Mouse (Mus musculus): ENCODE results near the gene Pla2g2e. TPM values are rescaled to one million over a fixed set of nuclear protein-coding genes. Genes with fewer than 3 reads are reported as not detected.

Pla2g2e gene
- polyA plus RNA-seq, 1 experiment: not detected

DNA sequence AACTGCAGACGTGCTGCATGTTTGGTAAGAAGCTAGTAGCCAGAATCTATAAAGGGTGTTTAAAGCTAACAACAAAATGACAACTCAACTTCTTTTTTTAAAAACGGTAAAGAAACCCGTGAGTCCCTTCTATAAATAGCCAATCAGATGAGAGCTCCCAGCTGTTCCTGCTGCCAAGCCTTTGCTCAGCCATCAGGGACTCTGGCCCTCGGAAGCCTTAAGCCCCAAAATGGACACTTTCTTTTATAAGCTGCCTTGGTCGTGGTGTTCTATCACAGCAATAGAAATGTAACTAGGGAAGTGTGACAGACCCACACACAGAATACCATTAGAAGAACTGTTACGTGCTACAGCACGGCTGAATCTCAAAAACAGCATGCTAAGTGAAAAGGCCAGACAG is 21.6 kb downstream of the Pla2g2e start:
- Histone ChIP-seq H3K9me3 (ENCODE audit: control insufficient read depth, low read length) (no peaks in the 10 kb centered on the region), H3K4me3 (replicated peaks) (no peak overlapping the region), H3K36me3 (ENCODE audit: control insufficient read depth) (peaks cover 40% of the 10 kb centered on the region), H3K27me3 (ENCODE audit: control insufficient read depth) (no peaks in the 10 kb centered on the region), H3K4me1 (ENCODE audit: control insufficient read depth) (no peaks in the 10 kb centered on the region)
- no peak for TF ChIP-seq GATA1 (IDR thresholded peaks at IDR 0.05; ENCODE audit: low read length)
- no peak for TF ChIP-seq TAL1 (IDR thresholded peaks at IDR 0.05; ENCODE audit: low read length)

DNA sequence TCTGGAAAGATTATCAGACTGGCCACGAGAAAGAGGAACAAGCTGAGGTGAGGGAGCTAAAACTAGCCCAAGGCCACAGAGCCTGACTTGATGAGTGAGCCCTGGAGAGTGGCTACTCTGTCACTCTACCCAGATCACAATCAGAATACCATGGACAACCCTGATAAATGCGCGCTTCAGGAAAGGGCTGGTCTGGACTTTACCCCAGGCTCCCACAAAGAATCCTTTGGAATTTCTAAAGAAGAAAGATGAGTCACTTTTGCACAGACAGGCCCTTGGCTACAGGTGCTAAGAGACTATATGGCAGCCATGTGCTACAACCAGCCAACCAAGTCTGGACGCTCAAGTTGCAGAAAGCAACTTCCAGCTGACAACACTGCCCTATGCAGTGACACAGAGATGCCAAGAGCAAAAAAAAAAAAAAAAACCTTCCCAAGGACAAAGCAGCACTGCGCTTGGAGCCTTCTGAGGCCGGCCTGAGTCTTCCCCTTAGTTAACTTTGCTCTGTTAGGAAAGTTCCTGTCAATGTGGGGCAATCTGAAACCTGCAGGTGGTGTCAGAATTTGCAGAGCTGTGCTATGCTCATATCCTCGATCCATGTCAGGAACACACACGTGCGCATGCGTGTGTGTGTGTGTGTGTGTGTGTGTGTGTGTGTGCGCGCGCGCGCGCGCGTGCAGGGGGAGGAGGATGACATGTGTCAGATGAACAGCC is 28.0 kb downstream of the Pla2g2e start:
- no peaks in the 10 kb centered on the region for H3K27me3 ChIP-seq (ENCODE audit: control insufficient read depth)
- no peaks in the 10 kb centered on the region for H3K9me3 ChIP-seq (ENCODE audit: control insufficient read depth, low read length)
- peaks cover 8% of the 10 kb centered on the region for H3K4me1 ChIP-seq (ENCODE audit: control insufficient read depth)
- H3K4me3 ChIP-seq (replicated peaks): no peak overlapping the region
- no peak for TF ChIP-seq TAL1 (IDR thresholded peaks at IDR 0.05; ENCODE audit: low read length)
- no peak for TF ChIP-seq GATA1 (IDR thresholded peaks at IDR 0.05; ENCODE audit: low read length)
- peaks cover 36% of the 10 kb centered on the region for H3K36me3 ChIP-seq (ENCODE audit: control insufficient read depth)

DNA sequence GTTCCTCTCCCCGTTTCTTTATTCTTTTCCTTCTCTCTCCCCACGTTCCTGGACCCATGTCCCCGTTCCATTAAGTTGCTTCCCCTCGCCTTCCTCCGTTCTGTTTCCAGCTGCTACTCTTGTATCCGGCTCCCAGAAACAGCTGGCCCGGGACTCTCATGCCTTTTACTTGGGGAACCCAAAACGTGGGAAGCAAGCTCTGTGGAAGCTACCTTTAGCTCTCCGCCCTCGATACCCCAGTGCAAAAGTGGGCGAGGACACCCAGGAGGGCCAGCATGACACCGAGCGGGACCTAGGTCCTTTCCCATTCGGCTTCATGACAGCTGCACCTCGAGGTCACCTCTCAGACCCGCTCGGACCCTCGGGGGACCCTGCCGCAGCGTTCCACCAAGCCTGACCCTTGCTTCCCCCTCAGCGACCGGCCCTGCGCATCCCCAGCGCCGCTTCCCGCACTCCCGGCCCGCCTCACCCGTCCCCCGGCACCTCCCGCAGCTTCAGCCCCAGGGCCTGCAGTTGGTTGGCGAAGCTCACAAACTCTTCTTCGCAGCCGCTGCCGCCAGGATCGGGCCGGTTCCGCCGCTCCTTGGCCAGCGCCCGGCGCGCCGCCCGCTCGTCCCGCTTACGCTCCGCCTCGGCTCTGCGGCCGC is 35.5 kb downstream of the Pla2g2e start:
- H3K4me1 ChIP-seq (ENCODE audit: control insufficient read depth): peaks cover 25% of the 10 kb centered on the region
- peak overlapping the region; percentile 80 for H3K4me3 ChIP-seq (replicated peaks)
- peaks cover 4% of the 10 kb centered on the region for H3K36me3 ChIP-seq (ENCODE audit: control insufficient read depth)
- peaks cover 3% of the 10 kb centered on the region; the same call in 1 of the 2 replicates for H3K9me3 ChIP-seq (ENCODE audit: control insufficient read depth, low read length)
- H3K27me3 ChIP-seq (ENCODE audit: control insufficient read depth): peaks cover 14% of the 10 kb centered on the region
- TF ChIP-seq TAL1 (IDR thresholded peaks at IDR 0.05; ENCODE audit: low read length): no peak
- TF ChIP-seq GATA1 (IDR thresholded peaks at IDR 0.05; ENCODE audit: low read length): no peak

DNA sequence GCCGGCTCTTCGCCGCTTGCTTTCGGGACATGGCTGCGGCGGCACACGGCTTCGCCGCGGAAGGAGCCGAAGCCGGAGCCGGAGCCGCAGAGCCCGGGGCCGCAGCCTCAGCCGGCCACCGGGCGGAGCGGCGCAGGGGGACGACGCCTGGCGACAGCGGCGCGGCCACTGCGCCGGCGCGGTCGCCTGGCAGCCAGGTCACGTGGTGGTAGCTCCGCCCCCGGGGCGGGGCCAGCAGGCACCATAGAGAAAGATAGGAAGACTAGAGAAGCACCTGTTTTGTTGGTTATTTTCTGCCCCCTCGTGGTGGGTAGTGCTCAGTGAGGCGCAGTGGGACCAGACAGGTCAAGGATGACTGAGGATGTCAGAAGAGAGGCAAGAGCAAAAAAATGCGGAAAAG is 36.1 kb downstream of the Pla2g2e start, which contains the start of gene Otud3:
TSS of gene Otud3 (minus strand) at position 149 of the 400 bp plus-strand sequence.
- peak within 1 kb of the TSS; percentile 80 for H3K4me3 ChIP-seq (replicated peaks)
- H3K9me3 ChIP-seq (ENCODE audit: control insufficient read depth, low read length): peaks cover 3% of the 10 kb centered on the region; the same call in 1 of the 2 replicates
- peaks cover 25% of the 10 kb centered on the region for H3K4me1 ChIP-seq (ENCODE audit: control insufficient read depth)
- peaks cover 14% of the 10 kb centered on the region for H3K27me3 ChIP-seq (ENCODE audit: control insufficient read depth)
- peaks cover 3% of the 10 kb centered on the region for H3K36me3 ChIP-seq (ENCODE audit: control insufficient read depth)
- TF ChIP-seq GATA1 (IDR thresholded peaks at IDR 0.05; ENCODE audit: low read length): no peak
- TF ChIP-seq TAL1 (IDR thresholded peaks at IDR 0.05; ENCODE audit: low read length): no peak

DNA sequence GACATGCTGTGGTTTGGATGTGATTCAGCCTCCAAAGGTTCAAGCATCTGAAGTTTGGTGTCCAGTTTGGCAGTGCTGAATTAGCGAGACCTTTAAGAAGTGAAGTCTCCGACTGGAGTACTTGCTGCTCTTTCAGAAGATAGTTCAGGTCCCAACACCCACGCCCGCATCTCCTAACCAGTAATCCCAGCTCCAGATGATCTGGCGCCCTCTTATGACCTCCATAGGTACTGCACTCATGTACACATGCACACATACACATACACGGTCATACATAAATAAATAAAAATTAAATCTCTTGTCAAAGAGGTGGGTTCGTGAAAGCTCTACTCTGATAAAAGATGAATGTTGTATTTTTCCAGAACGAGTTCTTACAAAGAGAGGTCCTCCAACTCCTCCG is 39.5 kb downstream of the Pla2g2e start:
- Histone ChIP-seq H3K4me3 (replicated peaks) (no peak overlapping the region), H3K27me3 (ENCODE audit: control insufficient read depth) (peaks cover 17% of the 10 kb centered on the region), H3K4me1 (ENCODE audit: control insufficient read depth) (peaks cover 18% of the 10 kb centered on the region), H3K9me3 (ENCODE audit: control insufficient read depth, low read length) (peaks cover 3% of the 10 kb centered on the region; the same call in 1 of the 2 replicates), H3K36me3 (ENCODE audit: control insufficient read depth) (no peaks in the 10 kb centered on the region)
- TF ChIP-seq TAL1 (IDR thresholded peaks at IDR 0.05; ENCODE audit: low read length) (no peak), GATA1 (IDR thresholded peaks at IDR 0.05; ENCODE audit: low read length) (no peak)

DNA sequence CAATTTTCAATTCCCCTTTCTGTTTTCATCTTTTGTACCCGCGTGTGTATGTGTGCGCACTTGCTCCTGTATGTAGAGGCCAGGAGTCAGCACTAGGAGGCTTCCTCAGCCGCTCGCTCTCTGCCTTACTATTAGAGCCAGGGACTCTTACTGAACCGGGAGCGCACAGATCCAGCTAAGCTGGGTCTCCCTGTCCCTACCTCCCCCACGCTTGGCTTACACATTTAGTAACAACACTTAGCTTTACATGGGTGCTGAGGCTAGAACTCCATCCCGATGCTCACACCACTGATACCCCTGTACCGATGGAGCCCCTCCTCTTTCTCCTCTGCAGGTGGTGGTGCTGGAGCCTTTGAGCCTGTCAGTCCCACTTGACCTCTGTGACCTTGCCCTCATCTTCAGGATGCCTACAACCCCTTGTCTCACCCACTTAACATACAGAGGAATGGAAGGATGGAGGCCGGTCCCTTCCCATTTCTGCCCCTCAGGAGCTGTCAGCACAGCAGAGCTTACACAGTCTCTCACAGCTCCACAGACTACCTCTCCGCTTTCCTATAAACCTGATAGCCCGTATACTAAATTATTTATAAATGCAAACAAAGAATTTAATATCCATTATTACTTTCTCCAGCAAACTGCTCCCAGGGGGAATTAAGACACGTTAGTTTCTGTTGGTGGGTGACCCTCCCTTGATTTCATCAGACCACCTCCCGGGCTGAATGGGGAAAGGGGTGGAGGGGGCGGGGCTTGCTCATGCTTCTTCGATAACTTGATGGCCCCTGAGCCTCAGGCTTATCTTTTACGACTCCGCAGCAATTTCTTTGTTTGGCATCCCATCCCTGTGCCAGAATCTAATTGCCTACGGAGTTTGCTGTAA is 43.8 kb downstream of the Pla2g2e start:
- no peak for TF ChIP-seq TAL1 (IDR thresholded peaks at IDR 0.05; ENCODE audit: low read length)
- TF ChIP-seq GATA1 (IDR thresholded peaks at IDR 0.05; ENCODE audit: low read length): no peak
- H3K4me1 ChIP-seq (ENCODE audit: control insufficient read depth): peaks cover 4% of the 10 kb centered on the region
- peaks cover 5% of the 10 kb centered on the region for H3K27me3 ChIP-seq (ENCODE audit: control insufficient read depth)
- H3K36me3 ChIP-seq (ENCODE audit: control insufficient read depth): no peaks in the 10 kb centered on the region
- peaks cover 3% of the 10 kb centered on the region; the same call in 1 of the 2 replicates for H3K9me3 ChIP-seq (ENCODE audit: control insufficient read depth, low read length)
- H3K4me3 ChIP-seq (replicated peaks): no peak overlapping the region

DNA sequence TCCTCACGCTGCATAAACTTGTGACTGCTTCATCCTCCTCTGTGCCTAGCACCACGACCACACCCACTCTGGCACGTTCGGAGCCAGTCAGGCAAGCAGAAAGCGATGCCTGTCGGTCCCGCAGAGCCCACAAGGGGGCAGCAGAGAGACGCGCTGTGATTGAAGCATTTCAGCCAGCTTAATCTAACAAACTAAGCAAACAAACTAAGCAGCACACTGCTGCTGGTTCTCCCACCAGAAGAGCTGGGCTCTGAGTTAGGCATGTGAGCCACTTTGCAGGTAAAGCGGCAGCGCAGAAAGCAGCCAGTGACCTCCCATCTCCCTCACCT is 44.4 kb downstream of the Pla2g2e start:
- H3K27me3 ChIP-seq (ENCODE audit: control insufficient read depth): peaks cover 5% of the 10 kb centered on the region
- H3K9me3 ChIP-seq (ENCODE audit: control insufficient read depth, low read length): peaks cover 2% of the 10 kb centered on the region; the same call in 1 of the 2 replicates
- no peak overlapping the region for H3K4me3 ChIP-seq (replicated peaks)
- TF ChIP-seq TAL1 (IDR thresholded peaks at IDR 0.05; ENCODE audit: low read length) (no peak), GATA1 (IDR thresholded peaks at IDR 0.05; ENCODE audit: low read length) (no peak)
- peaks cover 4% of the 10 kb centered on the region for H3K4me1 ChIP-seq (ENCODE audit: control insufficient read depth)
- H3K36me3 ChIP-seq (ENCODE audit: control insufficient read depth): no peaks in the 10 kb centered on the region

DNA sequence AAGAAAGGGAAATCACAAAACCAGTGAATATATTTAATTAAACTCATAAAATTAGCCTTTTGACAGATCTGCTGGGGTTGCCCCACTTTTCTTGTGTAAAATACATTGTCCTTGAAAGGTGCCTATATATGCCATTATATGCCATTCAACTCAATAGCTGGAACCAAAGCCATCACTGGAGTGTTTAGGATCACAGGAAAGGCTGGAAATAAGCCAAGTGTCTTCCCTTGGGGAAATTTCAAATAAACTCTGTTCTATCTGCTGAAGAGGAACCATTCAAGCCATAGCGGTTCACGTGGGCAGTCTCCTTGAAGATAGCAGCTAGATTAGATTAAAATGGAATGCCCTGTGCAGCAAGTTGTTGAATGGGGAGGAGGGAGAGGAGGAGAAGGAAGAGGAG is 47.8 kb downstream of the Pla2g2e start:
- no peaks in the 10 kb centered on the region for H3K36me3 ChIP-seq (ENCODE audit: control insufficient read depth)
- H3K9me3 ChIP-seq (ENCODE audit: control insufficient read depth, low read length): no peaks in the 10 kb centered on the region
- H3K4me3 ChIP-seq (replicated peaks): no peak overlapping the region
- TF ChIP-seq TAL1 (IDR thresholded peaks at IDR 0.05; ENCODE audit: low read length): no peak
- no peak for TF ChIP-seq GATA1 (IDR thresholded peaks at IDR 0.05; ENCODE audit: low read length)
- peaks cover 4% of the 10 kb centered on the region for H3K4me1 ChIP-seq (ENCODE audit: control insufficient read depth)
- peaks cover 3% of the 10 kb centered on the region; the same call in 1 of the 2 replicates for H3K27me3 ChIP-seq (ENCODE audit: control insufficient read depth)

Other genes with a start within 250 kb of the Pla2g2e start
- under 0.01 TPM in 1 of 2 replicates, not detected in the other for gene Vwa5b1, start 242.1 kb upstream of the Pla2g2e start, polyA plus RNA-seq (2012)
- gene Pla2g2c, start 153.2 kb upstream of the Pla2g2e start, polyA plus RNA-seq (2012): not detected in 2 replicates
- not detected in 2 replicates for gene Ubxn10, start 140.8 kb upstream of the Pla2g2e start, polyA plus RNA-seq (2012)
- not detected in 2 replicates for gene Pla2g2f, start 120.3 kb upstream of the Pla2g2e start, polyA plus RNA-seq (2012)
- 0.02 TPM in 1 of 2 replicates, not detected in the other for gene Pla2g2d, start 102.2 kb upstream of the Pla2g2e start, polyA plus RNA-seq (2012)
- gene Pla2g5, start 14.5 kb upstream of the Pla2g2e start, polyA plus RNA-seq (2012): not detected in 2 replicates
- not detected in 2 replicates for gene Gm13030, start 4.0 kb upstream of the Pla2g2e start, polyA plus RNA-seq (2012)
- gene Otud3, start 36.0 kb downstream of the Pla2g2e start, polyA plus RNA-seq (2012): 0.27 and 0.41 TPM in 2 replicates
- gene Rnf186, start 89.2 kb downstream of the Pla2g2e start, polyA plus RNA-seq (2012): not detected in 2 replicates
- 0.08 and 0.13 TPM in 2 replicates for gene Tmco4, start 94.9 kb downstream of the Pla2g2e start, polyA plus RNA-seq (2012)
- gene Htr6, start 197.6 kb downstream of the Pla2g2e start, polyA plus RNA-seq (2012): not detected in 2 replicates
- 0.03 TPM in 1 of 2 replicates, not detected in the other for gene Nbl1, start 215.1 kb downstream of the Pla2g2e start, polyA plus RNA-seq (2012)